Mouse (Mus musculus) adrenal gland, adult 8-10 months (tissue): ENCODE data around the gene Cblb. TPM values are rescaled to one million over a fixed set of nuclear protein-coding genes. Genes with fewer than 3 reads are reported as not detected.
A peak's percentile ranks its signal among the peaks of the same experiment; 100 is the strongest.

Experiments
- DNase-seq: peaks from one replicate; pipeline ENCODE4 v3.0.0; 2022
- total RNA-seq, 4 experiments: library from RNA; stranded (reverse); gene quantifications; 2 replicates each; pipeline ENCODE4 v1.2.4; 2022

Gene Cblb
- 10 to 100 TPM; 26.2 to 49.9 (median 36.7) TPM for total RNA-seq

- DNase-seq = peak; percentile 97
These were observed at the start of gene Cblb for GRCm38 (mm10) chr16:52031091-52031689. Gene Cblb, plus strand, starts transcription at chr16:52031225.

GRCm38 (mm10) chr16:51985436-51985835 lies 45.6 kb upstream of the Cblb start:
- peak; percentile 20 for DNase-seq

- no peak for DNase-seq
These were observed 44.8 kb upstream of the Cblb start for GRCm38 (mm10) chr16:51986207-51986606.

GRCm38 (mm10) chr16:51987085-51987620 lies 43.9 kb upstream of the Cblb start:
- DNase-seq = no peak

- no peak for DNase-seq
These were observed 43.0 kb upstream of the Cblb start for GRCm38 (mm10) chr16:51988027-51988426.

- DNase-seq = no peak
These were observed 41.8 kb upstream of the Cblb start for GRCm38 (mm10) chr16:51989259-51989658.

- no peak for DNase-seq
These were observed 31.0 kb upstream of the Cblb start for GRCm38 (mm10) chr16:52000043-52000442.

GRCm38 (mm10) chr16:52000801-52001200 lies 30.2 kb upstream of the Cblb start:
- DNase-seq = no peak

GRCm38 (mm10) chr16:52007006-52007405 lies 24.0 kb upstream of the Cblb start:
- DNase-seq = no peak

- DNase-seq = no peak
These were observed 22.6 kb upstream of the Cblb start for GRCm38 (mm10) chr16:52008471-52008870.

- no peak for DNase-seq
These were observed 21.6 kb upstream of the Cblb start for GRCm38 (mm10) chr16:52009421-52009820.

- peak; percentile 58 for DNase-seq
These were observed 18.0 kb upstream of the Cblb start for GRCm38 (mm10) chr16:52012984-52013383.

GRCm38 (mm10) chr16:52013812-52014211 lies 17.2 kb upstream of the Cblb start:
- DNase-seq = no peak

- DNase-seq = no peak
These were observed 7.6 kb upstream of the Cblb start for GRCm38 (mm10) chr16:52023417-52023816.

- no peak for DNase-seq
These were observed 3.7 kb upstream of the Cblb start for GRCm38 (mm10) chr16:52027326-52027725.

GRCm38 (mm10) chr16:52029001-52029400 lies 2.0 kb upstream of the Cblb start:
- DNase-seq = no peak

- peak; percentile 87 for DNase-seq
These were observed 757 bp downstream of the Cblb start for GRCm38 (mm10) chr16:52031712-52032251.

- DNase-seq = no peak
These were observed 1.6 kb downstream of the Cblb start for GRCm38 (mm10) chr16:52032376-52033330.

- no peak for DNase-seq
These were observed 2.6 kb downstream of the Cblb start for GRCm38 (mm10) chr16:52033381-52034315.

GRCm38 (mm10) chr16:52034356-52034755 lies 3.3 kb downstream of the Cblb start:
- DNase-seq = peak; percentile 31

GRCm38 (mm10) chr16:52036295-52036694 lies 5.3 kb downstream of the Cblb start:
- no peak for DNase-seq

GRCm38 (mm10) chr16:52038283-52038682 lies 7.3 kb downstream of the Cblb start:
- DNase-seq = no peak
